Mouse (Mus musculus) CD4-positive, CD25-positive, alpha-beta regulatory T cell, adult 2 months (primary cell): ENCODE results near the gene Gmnc.

ENCODE experiments used
- DNase-seq: peaks from one replicate; pipeline ENCODE4 v3.0.0-alpha.2; 2012; ENCODE audit warnings: low read depth, low spot score

Gmnc gene

DNA sequence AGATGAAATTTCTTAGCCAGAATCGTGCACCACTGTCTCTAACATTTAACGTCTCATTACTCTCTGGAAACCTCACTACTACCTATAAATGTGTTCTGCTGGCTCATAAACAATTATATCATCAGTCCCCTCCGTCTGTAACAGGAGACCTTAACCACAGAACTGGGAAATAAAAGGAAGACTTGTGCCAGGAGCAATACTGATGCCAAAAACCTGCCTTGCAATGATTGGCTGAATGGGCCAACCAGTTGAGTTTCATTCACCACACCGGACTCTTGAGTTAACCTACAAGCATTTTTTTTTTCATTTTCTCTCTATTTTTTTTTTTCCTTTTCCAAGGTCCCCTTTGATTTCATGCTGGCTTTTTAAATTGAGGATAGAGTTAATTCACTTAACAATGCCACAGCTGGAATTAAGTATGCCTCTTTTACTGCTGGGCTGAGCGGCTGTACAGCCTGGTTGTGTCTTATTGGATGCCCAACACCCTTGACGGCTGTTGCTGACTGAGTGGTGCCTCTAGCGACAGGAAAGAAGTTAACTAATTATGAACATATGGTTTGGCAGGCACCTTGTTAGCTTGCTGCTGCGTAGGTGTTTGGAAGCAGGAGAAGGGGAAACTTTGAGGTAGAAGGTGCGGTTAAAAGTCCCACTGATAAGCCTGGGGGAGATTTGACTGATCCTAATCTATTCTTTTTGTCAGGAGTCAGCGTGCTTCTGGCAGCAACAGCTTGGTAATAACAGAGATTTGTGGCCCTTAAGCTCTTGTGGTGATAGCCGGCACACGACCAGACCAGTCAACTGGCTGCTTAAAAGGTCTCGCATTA lies at the start of gene Gmnc:
Gene Gmnc (minus strand): TSS at position 176 of the 824 bp plus-strand sequence.
- no peak for DNase-seq

DNA sequence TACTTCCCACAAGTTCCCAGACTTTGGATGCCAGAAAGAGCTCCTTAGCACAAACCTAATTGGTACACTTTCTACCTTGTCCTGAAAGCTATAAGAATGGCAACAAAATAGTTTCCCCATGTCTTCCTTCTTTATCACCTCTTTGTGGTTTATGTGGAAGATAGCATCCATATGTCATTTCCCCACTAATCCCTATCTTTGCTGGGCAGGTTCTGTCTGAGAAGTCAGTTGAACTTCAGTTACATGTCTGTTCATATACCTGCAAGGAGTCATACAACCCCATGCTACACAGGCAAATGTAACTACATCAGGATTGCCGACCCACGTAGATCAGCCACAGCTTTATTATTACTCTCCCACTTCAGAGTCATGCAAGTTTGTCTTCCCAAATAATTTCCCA lies 35.8 kb upstream of the Gmnc start:
- DNase-seq, result no peak

- no peak for DNase-seq
Observed at GRCm38 (mm10) chr16:27026226-27026625, 34.8 kb upstream of the Gmnc start.

GRCm38 (mm10) chr16:27022746-27023145 lies 31.3 kb upstream of the Gmnc start:
- no peak for DNase-seq

DNA sequence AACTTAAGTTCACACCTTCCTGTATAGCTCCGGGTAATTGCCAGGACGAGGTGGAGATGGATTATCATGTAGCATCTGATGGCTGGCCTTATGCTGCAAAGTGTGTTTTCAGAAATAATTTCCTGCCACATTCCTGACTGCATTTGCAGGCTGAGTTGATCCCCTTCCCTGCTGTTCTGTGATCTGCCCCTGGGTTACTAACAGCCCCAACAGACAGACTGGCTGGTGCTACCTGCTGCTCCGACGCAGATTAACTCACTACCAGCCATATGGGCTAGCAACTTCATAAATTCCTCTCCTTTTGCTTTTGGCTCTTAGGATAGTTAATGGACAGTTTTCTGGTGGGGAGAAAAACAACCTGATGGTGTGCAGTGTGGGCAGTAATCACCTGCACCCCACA lies 25.9 kb upstream of the Gmnc start:
- DNase-seq, result no peak

DNA sequence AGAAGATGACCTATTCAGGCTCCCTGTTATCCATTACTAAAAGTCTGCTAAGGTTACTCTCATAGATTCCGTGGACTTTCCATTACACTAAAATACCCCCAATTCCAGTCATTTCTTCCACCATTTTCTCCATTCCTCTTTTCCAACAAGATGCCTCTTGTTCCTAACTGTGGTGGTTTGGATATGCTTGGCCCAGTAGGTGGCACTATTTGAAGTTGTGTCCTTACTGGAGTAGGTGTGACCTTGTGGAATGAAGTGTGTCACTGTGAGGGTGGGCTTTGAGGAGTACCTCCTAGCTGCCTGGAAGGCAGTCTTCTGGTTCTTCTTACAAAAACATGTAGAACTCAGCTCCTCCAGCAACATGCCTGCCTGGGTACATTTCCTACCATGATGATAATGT lies 11.3 kb upstream of the Gmnc start:
- no peak for DNase-seq

DNA sequence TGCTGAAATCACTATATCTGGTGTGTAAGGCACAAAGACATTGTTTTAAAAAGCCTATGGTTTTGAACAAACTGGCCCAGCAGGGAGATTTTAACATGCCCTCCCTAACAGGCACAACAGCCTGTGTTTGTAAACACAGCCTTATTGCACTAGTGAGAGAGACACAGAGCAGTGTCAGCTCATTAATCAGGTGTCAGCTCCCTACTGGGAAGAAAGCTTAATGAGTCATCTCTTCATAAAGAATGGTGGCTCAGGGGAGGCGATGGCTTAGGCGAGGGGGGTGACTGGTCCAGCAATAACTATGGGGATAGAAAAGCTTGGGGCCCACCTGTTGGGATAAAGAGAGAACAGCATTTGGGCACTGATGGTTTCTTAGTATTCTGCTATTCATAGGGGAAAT lies 8.1 kb upstream of the Gmnc start:
- no peak for DNase-seq

DNA sequence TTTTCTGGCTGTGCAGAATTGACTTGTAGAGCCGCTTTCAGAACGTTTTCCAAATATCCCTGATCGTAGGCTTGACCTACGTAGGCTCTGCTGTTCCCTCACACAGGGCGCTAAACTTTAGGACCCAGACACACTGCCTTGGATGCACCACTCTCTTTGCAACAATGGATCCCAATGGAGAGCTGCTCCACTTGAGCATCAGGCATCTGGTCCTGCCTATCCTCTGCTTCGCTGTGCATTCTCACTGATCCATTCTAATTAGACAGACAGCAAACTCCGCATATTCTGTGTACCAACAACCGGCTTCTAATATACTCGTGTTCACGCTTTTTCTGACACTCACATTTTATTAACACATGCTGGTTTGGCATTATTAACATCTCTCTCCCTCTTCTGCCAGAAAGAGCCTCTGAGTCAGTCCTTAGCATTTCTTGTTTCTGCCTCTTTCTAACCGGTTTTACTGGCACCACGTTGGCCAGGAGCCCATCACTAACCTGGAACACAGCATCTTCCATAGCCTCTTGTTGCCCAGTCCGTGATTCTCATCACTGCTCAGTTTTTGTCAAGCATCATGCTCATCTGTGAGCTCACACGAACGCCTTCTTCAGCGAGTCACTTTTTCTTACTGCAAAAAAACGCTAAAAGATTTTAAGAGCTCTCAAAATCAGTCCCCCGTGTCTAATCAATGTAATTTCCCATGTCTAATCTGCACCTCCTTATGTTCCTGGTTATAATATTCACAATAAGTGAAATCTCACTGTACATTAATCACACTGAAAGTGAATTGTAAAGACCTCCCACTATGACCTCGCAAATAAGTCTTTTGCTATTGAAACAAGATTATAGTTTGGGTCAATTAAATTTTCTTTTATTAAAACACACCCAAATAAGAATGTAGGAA lies 1.8 kb downstream of the Gmnc start:
- DNase-seq, result no peak

- DNase-seq, result no peak
Observed at GRCm38 (mm10) chr16:26988188-26988587, 3.3 kb downstream of the Gmnc start.

- no peak for DNase-seq
Observed at GRCm38 (mm10) chr16:26985796-26986195, 5.7 kb downstream of the Gmnc start.

GRCm38 (mm10) chr16:26982112-26982511 lies 9.3 kb downstream of the Gmnc start:
- DNase-seq, result no peak

- no peak for DNase-seq
Observed at GRCm38 (mm10) chr16:26967967-26968366, 23.5 kb downstream of the Gmnc start.

- DNase-seq, result no peak
Observed at GRCm38 (mm10) chr16:26966830-26967229, 24.6 kb downstream of the Gmnc start.

DNA sequence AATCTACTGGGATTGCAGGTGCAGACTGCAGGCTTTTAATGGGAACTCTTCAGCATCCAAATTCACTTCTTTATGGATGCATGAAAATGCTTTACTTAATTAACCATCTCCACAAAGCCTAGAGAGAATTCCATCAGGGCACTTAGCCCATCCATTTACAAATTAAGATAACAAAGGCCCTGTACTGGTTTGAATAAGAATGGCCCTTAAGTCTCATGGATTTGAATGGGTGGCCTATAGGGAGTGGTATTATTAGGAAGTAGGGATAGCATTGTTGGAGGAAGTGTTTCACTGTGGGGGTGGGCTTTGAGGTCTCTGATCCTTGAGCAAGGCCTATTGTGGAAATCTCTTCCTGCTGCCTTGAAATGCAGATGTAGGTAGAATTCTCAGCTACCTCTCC lies 29.5 kb downstream of the Gmnc start:
- no peak for DNase-seq

- no peak for DNase-seq
Observed at GRCm38 (mm10) chr16:26951601-26952000, 39.9 kb downstream of the Gmnc start.

DNA sequence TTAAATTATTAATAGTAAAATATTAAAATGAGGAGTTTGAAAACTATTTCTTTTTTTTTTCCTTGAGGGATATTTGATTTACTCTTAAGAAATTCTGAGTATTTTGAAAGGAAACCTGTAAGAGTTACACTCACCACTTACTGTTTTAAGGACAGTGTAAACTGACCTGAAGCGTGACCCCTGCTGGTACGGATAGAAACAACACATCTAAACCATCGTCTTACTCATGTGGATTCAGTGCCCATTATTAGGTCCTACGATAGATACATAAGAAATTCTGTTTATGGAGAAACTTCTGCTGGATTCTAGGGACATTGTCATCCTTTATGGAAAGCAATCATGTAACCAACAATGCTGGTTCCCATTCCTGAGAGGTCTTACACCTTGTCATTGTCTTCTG lies 41.2 kb downstream of the Gmnc start:
- no peak for DNase-seq

GRCm38 (mm10) chr16:26903968-26904367 lies 87.5 kb downstream of the Gmnc start:
- DNase-seq, result no peak

- no peak for DNase-seq
Observed at GRCm38 (mm10) chr16:26901471-26901870, 90.0 kb downstream of the Gmnc start.

DNA sequence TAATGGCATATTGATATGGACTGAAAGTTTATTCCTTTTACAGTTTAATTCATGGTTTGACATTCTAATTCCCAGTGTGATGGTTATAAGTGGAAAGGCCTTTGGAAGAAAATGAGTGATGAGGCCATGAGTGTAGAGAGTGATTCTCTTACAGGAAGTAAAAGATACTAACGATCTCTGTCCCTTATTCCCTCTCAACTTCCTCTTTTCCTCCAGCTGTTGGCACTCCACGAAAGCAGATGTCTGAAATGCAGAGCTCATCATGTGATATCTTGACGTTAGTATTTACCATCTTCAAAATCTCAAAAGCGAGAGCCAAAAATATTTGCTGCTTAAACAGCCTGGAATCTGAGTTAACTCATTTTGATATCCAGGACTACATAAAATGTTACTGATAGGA lies 105.1 kb downstream of the Gmnc start:
- DNase-seq, result no peak

GRCm38 (mm10) chr16:26876885-26877284 lies 114.6 kb downstream of the Gmnc start:
- no peak for DNase-seq
